Mouse (Mus musculus): ENCODE results near the gene Ankrd11. TPM values are rescaled to one million over a fixed set of nuclear protein-coding genes. Genes with fewer than 3 reads are reported as not detected.

Gene Ankrd11
- polyA plus RNA-seq, 1 experiment from 2014 or later = 84.6 TPM

DNA sequence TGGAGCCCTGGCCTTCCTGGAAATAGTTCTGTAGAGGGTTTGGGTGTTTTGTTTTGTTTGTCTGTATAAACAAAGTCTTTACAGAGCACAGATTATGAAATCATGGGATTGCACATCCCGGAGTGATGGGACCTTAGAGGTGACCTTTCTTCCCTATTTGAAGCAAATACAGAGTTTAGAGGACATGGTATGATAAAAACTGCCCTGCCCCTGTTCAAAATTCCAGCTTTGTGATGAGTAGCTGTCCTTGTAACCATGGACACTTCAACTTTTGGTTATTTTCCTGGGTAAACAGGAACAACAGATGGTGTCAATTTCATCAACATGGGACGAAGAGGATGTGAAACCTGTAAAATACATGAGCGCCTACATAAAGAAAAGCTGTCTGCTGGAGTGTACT, 1.9 kb upstream of the Ankrd11 start:
- H3K36me3 ChIP-seq (ENCODE audit: control insufficient read depth, insufficient read depth, low read length) = no peaks in the 10 kb centered on the region
- DNase-seq (ENCODE audit: low spot score) (no peak), ATAC-seq (ENCODE audit: insufficient number of reproducible peaks, low FRiP score, low TSS enrichment, low read depth) (no peak)
- no peak overlapping the region for H3K4me3 ChIP-seq (ENCODE audit: low read depth, low read length)
- no peak overlapping the region for H3K4me2 ChIP-seq (ENCODE audit: low read depth, severe bottlenecking)
- no peak overlapping the region for H3K9ac ChIP-seq (ENCODE audit: low read length)
- no peaks in the 10 kb centered on the region for H3K27me3 ChIP-seq (ENCODE audit: control insufficient read depth, insufficient read depth, low read length)
- WGBS = 90% methylated on average over 3 of the region's 3 CpGs
- peaks cover 13% of the 10 kb centered on the region for H3K4me1 ChIP-seq (ENCODE audit: control insufficient read depth, insufficient read depth, low read length)
- no peaks in the 10 kb centered on the region for H3K9me3 ChIP-seq (ENCODE audit: control insufficient read depth, low read length)
- no peak overlapping the region for H3K27ac ChIP-seq (replicated peaks; ENCODE audit: low read depth, low read length)

GRCm38 (mm10) chr8:123042974-123043625, 1.0 kb upstream of the Ankrd11 start:
- H3K4me3 ChIP-seq (ENCODE audit: low read depth, low read length) = peak overlapping the region; percentile 88
- H3K36me3 ChIP-seq (ENCODE audit: control insufficient read depth, insufficient read depth, low read length) = no peaks in the 10 kb centered on the region
- H3K27me3 ChIP-seq (ENCODE audit: control insufficient read depth, insufficient read depth, low read length) = no peaks in the 10 kb centered on the region
- 23% methylated on average over 22 of the region's 22 CpGs for WGBS
- no peak for ATAC-seq (ENCODE audit: insufficient number of reproducible peaks, low FRiP score, low TSS enrichment, low read depth)
- peak overlapping the region; percentile 88 for H3K9ac ChIP-seq (ENCODE audit: low read length)
- H3K27ac ChIP-seq (replicated peaks; ENCODE audit: low read depth, low read length) = peak overlapping the region; percentile 92
- no peaks in the 10 kb centered on the region for H3K9me3 ChIP-seq (ENCODE audit: control insufficient read depth, low read length)
- H3K4me2 ChIP-seq (ENCODE audit: low read depth, severe bottlenecking) = peak overlapping the region; percentile 58
- peak; percentile 36 for DNase-seq (ENCODE audit: low spot score)
- peaks cover 13% of the 10 kb centered on the region for H3K4me1 ChIP-seq (ENCODE audit: control insufficient read depth, insufficient read depth, low read length)

DNA sequence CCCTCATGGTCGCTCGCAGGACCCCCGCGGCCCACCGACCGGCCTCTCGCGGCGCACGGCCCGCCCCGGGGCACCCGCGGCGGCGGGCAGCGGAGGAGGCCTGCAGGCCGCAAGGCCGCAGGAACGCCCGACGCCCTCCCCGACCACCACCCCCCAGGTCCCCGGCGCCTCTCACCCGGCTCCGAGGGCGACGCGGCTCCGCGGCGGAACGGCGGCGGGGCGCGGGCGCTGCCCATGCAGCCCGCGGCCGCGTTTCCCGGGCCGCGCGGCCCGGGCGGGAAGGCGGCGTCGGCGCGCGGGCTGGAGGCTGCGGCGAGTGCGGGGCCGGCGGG, 337 bp downstream of the Ankrd11 start:
- H3K4me3 ChIP-seq (ENCODE audit: low read depth, low read length) = peak overlapping the region; percentile 88
- 4% methylated on average over 5 of the region's 60 CpGs for WGBS
- H3K27ac ChIP-seq (replicated peaks; ENCODE audit: low read depth, low read length) = peak overlapping the region; percentile 96
- peaks cover 13% of the 10 kb centered on the region for H3K4me1 ChIP-seq (ENCODE audit: control insufficient read depth, insufficient read depth, low read length)
- no peaks in the 10 kb centered on the region for H3K27me3 ChIP-seq (ENCODE audit: control insufficient read depth, insufficient read depth, low read length)
- ATAC-seq (ENCODE audit: insufficient number of reproducible peaks, low FRiP score, low TSS enrichment, low read depth) (no peak), DNase-seq (ENCODE audit: low spot score) (no peak)
- no peaks in the 10 kb centered on the region for H3K9me3 ChIP-seq (ENCODE audit: control insufficient read depth, low read length)
- H3K36me3 ChIP-seq (ENCODE audit: control insufficient read depth, insufficient read depth, low read length) = no peaks in the 10 kb centered on the region
- H3K9ac ChIP-seq (ENCODE audit: low read length) = peak overlapping the region; percentile 99
- peak overlapping the region; percentile 79 for H3K4me2 ChIP-seq (ENCODE audit: low read depth, severe bottlenecking)

DNA sequence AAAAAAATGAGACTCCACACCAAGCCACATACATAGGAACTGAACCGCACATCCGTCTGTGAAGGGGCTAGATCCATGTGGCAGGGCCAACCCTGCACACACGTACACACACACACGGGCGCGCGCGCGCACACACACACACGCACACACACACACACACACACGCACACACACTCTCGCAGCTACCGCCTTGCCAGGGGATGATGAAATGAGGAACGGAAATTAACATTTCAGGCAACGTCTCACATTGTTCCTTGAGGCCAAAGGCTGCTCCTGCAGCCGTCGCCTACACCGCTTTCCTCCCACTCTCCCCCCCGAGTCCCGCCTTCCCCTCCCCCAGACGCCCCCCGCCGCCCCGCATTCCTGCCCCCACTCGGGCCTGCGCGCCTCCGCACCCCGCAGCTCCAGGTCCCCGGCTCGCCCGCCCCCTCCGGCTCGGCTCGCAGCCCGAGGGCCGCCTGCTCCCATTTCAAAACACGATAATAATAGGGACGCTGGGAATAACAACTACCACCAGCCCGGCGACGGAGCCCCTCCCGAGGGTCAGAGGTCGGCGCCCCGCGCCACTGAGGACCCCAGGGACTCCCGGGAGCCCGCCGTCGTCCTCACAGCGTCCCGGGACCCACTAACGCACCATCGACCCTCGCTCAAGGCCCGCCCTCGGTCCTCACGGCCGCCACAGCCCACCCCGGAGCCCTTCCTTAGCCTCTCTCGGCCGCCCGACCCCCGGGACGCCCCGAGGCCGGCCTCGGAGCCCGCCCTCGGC, 886 bp downstream of the Ankrd11 start:
- H3K9me3 ChIP-seq (ENCODE audit: control insufficient read depth, low read length) = no peaks in the 10 kb centered on the region
- H3K4me2 ChIP-seq (ENCODE audit: low read depth, severe bottlenecking) = peak overlapping the region; percentile 79
- H3K27ac ChIP-seq (replicated peaks; ENCODE audit: low read depth, low read length) = peak overlapping the region; percentile 96
- H3K36me3 ChIP-seq (ENCODE audit: control insufficient read depth, insufficient read depth, low read length) = no peaks in the 10 kb centered on the region
- no peaks in the 10 kb centered on the region for H3K27me3 ChIP-seq (ENCODE audit: control insufficient read depth, insufficient read depth, low read length)
- peak; percentile 69 for DNase-seq (ENCODE audit: low spot score)
- 0 out of 2 replicates have a peak, but pooled peaks have one; percentile 11 for ATAC-seq (ENCODE audit: insufficient number of reproducible peaks, low FRiP score, low TSS enrichment, low read depth)
- peak overlapping the region; percentile 88 for H3K4me3 ChIP-seq (ENCODE audit: low read depth, low read length)
- under 1% methylated on average over 52 of the region's 71 CpGs for WGBS
- peak overlapping the region; percentile 99 for H3K9ac ChIP-seq (ENCODE audit: low read length)
- peaks cover 13% of the 10 kb centered on the region for H3K4me1 ChIP-seq (ENCODE audit: control insufficient read depth, insufficient read depth, low read length)

DNA sequence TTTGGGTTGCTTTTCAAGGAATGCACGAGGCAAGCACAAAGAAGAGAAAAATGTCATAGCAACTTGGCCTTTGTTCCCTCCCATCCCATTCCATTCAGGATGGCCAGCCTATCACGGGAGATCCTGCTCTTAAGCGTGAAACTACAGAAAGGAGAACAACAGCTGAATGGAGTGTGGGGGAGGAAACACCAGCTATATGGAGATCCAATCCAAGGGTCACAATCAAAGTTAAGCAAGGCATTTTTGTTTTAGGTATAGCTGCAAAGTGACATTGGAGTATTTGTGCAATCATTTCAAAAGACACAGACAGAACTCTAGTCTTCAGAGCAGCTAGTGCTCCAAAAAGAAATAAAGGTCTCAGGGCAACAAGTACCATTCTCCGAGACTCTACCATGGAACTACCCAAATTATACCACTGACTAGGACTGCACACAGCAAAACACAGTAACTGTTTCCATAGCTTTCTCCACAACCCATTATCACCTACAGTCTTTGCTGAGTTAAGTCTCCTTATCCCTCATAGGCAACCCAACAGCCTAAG, 1.9 kb downstream of the Ankrd11 start:
- peaks cover 13% of the 10 kb centered on the region for H3K4me1 ChIP-seq (ENCODE audit: control insufficient read depth, insufficient read depth, low read length)
- no peak for ATAC-seq (ENCODE audit: insufficient number of reproducible peaks, low FRiP score, low TSS enrichment, low read depth)
- H3K4me3 ChIP-seq (ENCODE audit: low read depth, low read length) = peak overlapping the region; percentile 88
- no peak for DNase-seq (ENCODE audit: low spot score)
- no peaks in the 10 kb centered on the region for H3K9me3 ChIP-seq (ENCODE audit: control insufficient read depth, low read length)
- peak overlapping the region; percentile 79 for H3K4me2 ChIP-seq (ENCODE audit: low read depth, severe bottlenecking)
- H3K27me3 ChIP-seq (ENCODE audit: control insufficient read depth, insufficient read depth, low read length) = no peaks in the 10 kb centered on the region
- no peak overlapping the region for H3K9ac ChIP-seq (ENCODE audit: low read length)
- no peak overlapping the region for H3K27ac ChIP-seq (replicated peaks; ENCODE audit: low read depth, low read length)
- 33% methylated on average over 4 of the region's 4 CpGs for WGBS
- H3K36me3 ChIP-seq (ENCODE audit: control insufficient read depth, insufficient read depth, low read length) = no peaks in the 10 kb centered on the region

GRCm38 (mm10) chr8:123039376-123040109, 2.5 kb downstream of the Ankrd11 start:
- H3K36me3 ChIP-seq (ENCODE audit: control insufficient read depth, insufficient read depth, low read length) = no peaks in the 10 kb centered on the region
- no peak for DNase-seq (ENCODE audit: low spot score)
- H3K27ac ChIP-seq (replicated peaks; ENCODE audit: low read depth, low read length) = no peak overlapping the region
- no peak overlapping the region for H3K9ac ChIP-seq (ENCODE audit: low read length)
- H3K4me3 ChIP-seq (ENCODE audit: low read depth, low read length) = no peak overlapping the region
- H3K4me2 ChIP-seq (ENCODE audit: low read depth, severe bottlenecking) = peak overlapping the region; percentile 79; the same call in 1 of the 2 replicates
- 87% methylated on average over 11 of the region's 11 CpGs for WGBS
- ATAC-seq (ENCODE audit: insufficient number of reproducible peaks, low FRiP score, low TSS enrichment, low read depth) = no peak
- no peaks in the 10 kb centered on the region for H3K27me3 ChIP-seq (ENCODE audit: control insufficient read depth, insufficient read depth, low read length)
- H3K4me1 ChIP-seq (ENCODE audit: control insufficient read depth, insufficient read depth, low read length) = peaks cover 13% of the 10 kb centered on the region
- no peaks in the 10 kb centered on the region for H3K9me3 ChIP-seq (ENCODE audit: control insufficient read depth, low read length)

GRCm38 (mm10) chr8:123038351-123038750, 3.7 kb downstream of the Ankrd11 start:
- WGBS = 85% methylated on average over 2 of the region's 2 CpGs
- H3K9ac ChIP-seq (ENCODE audit: low read length) = no peak overlapping the region
- H3K4me3 ChIP-seq (ENCODE audit: low read depth, low read length) = no peak overlapping the region
- no peak for ATAC-seq (ENCODE audit: insufficient number of reproducible peaks, low FRiP score, low TSS enrichment, low read depth)
- no peak overlapping the region for H3K27ac ChIP-seq (replicated peaks; ENCODE audit: low read depth, low read length)
- H3K4me1 ChIP-seq (ENCODE audit: control insufficient read depth, insufficient read depth, low read length) = peaks cover 15% of the 10 kb centered on the region
- DNase-seq (ENCODE audit: low spot score) = no peak
- no peak overlapping the region for H3K4me2 ChIP-seq (ENCODE audit: low read depth, severe bottlenecking)
- H3K36me3 ChIP-seq (ENCODE audit: control insufficient read depth, insufficient read depth, low read length) = no peaks in the 10 kb centered on the region
- no peaks in the 10 kb centered on the region for H3K9me3 ChIP-seq (ENCODE audit: control insufficient read depth, low read length)
- H3K27me3 ChIP-seq (ENCODE audit: control insufficient read depth, insufficient read depth, low read length) = no peaks in the 10 kb centered on the region

DNA sequence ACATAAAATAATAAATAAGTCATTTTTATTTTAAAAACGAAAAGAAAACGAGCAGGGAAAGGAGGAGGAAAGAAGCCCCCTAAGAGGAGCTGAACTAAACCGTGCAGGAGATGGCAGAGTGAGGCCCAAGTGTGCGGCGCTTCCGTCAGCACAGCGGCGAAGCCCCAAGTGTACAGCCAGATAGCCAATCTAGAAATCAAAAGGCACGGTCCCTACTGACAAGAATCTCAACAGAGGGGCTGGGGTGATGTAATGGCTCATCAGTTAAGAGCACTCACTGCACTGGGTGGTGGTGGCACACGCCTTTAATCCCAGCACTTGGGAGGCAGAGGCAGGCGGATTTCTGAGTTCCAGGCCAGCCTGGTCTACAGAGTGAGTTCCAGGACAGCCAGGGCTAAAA, 4.6 kb downstream of the Ankrd11 start:
- WGBS = 87% methylated on average over 11 of the region's 11 CpGs
- H3K27ac ChIP-seq (replicated peaks; ENCODE audit: low read depth, low read length) = no peak overlapping the region
- H3K36me3 ChIP-seq (ENCODE audit: control insufficient read depth, insufficient read depth, low read length) = no peaks in the 10 kb centered on the region
- no peak overlapping the region for H3K4me2 ChIP-seq (ENCODE audit: low read depth, severe bottlenecking)
- no peak overlapping the region for H3K4me3 ChIP-seq (ENCODE audit: low read depth, low read length)
- H3K9ac ChIP-seq (ENCODE audit: low read length) = no peak overlapping the region
- no peaks in the 10 kb centered on the region for H3K9me3 ChIP-seq (ENCODE audit: control insufficient read depth, low read length)
- ATAC-seq (ENCODE audit: insufficient number of reproducible peaks, low FRiP score, low TSS enrichment, low read depth) (no peak), DNase-seq (ENCODE audit: low spot score) (no peak)
- peaks cover 12% of the 10 kb centered on the region for H3K4me1 ChIP-seq (ENCODE audit: control insufficient read depth, insufficient read depth, low read length)
- H3K27me3 ChIP-seq (ENCODE audit: control insufficient read depth, insufficient read depth, low read length) = no peaks in the 10 kb centered on the region

Data from limb, embryonic 11.5 days (tissue).